Mouse (Mus musculus): Measurements from ENCODE around the gene Cbln3.

The Cbln3 gene

DNA sequence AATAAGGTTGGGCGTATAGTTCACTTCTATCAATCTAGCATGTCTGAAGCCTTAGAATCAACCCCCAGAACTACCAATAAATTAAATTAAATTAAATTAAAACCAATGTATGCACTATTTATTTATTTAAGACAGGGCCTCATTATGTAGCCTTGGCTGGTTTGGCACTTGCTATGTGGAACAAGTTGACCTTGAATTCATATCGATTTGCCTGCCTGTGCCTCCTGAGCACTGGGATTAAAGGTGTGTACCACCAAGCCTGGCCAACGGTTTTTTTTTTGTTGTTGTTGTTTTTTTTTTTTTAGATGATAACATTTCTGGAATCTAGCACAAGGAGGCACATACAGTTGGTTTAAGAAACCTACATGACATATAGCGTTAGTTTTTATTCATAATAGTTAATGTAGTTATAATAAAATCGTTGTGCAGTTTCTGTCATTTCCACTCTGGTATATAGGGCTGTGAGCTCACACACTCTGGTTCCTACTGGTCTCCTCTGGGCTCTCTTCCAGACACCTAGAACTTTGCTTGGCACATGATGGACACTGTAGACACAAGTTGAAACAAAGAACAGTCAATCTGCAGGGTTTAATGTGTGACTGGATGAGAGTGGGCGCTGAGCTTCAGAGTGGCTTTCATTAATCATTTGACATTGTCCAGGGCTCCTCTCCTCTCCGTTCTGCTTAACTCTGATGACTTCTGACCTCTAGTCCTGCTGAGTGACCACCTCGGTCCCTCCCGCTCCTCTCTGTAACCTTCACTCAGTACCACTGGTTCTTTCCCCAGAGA is 38.5 kb downstream of the Cbln3 start:
- no peak for DNase-seq (ENCODE audit: extremely low spot score)

DNA sequence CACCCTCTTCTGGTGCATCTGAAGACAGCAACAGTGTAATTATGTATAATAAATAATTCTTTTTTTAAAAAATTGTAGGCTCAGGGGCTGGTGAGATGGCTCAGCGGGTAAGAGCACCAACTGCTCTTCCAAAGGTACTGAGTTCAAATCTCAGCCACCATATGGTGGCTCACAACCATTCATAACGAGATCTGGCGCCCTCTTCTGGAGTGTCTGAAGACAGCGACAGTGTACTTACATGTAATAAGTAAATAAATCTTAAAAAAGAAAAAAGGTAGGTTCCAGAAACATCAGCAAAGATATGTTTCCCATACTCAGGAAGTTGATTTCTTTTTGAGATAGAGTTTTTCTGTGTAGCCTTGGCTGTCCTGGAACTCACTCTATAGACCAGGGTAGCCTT is 41.4 kb downstream of the Cbln3 start:
- DNase-seq (ENCODE audit: extremely low spot score), result no peak

DNA sequence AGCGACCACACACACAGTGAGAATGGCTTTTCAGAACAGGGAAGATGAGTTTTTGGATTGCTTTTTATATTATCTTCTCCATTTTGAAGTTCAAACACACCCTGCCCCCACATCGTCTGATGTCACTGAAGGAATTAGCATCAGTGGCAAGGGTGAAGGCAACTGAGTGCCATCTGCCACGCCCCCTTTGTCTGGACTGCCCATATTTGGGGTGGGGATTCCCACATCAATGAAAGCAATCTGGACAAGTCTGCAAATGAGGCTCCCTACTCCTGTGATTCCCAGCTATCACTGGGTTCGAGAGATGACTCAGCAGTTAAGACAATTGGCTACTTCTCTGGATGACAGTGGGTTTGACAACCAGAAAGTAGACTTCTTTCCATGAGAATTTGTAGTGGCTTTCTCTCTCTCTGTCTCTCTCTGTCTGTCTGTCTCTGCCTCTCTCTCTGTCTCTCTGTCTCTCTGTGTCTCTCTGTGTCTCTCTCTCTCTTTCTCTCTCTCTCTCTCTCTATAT is 43.3 kb downstream of the Cbln3 start:
- DNase-seq (ENCODE audit: extremely low spot score), result no peak

DNA sequence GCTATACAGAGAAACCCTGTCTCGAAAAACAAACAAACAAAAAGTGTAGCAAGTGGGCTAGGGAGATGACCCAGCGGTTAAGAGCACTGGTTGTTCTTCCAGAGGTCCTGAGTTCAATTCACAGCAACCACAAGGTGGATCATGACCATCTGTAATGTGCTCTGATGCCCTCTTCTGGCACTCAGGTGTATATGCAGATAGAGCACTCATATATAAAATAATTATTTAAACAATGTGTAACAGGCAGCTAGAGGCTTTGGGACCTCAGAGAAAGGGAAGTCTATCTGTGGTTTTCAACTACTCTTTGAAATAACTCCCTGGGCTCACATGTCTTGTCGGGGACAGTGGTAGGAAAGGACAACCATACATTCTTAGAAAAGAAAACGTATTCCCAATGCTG is 45.5 kb downstream of the Cbln3 start:
- no peak for DNase-seq (ENCODE audit: extremely low spot score)

DNA sequence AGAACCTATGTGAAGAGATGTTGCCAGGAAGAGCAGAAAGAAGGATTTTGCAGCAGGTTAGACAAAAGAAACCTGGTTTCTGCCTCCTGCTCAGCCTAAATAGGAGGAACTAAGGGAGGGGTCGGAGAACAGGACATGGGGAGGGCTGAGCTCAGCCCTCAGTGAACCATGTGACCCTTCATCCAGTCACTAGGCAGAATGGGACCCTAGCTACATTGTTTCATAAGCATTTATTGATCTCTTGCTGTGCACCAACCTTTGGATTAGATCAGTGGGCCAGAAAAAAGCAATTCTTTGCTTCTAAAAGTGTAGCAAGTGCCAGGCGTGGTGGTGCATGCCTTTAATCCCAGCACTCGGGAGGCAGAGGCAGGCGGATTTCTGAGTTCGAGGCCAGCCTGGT is 45.9 kb downstream of the Cbln3 start:
- no peak for DNase-seq (ENCODE audit: extremely low spot score)

DNA sequence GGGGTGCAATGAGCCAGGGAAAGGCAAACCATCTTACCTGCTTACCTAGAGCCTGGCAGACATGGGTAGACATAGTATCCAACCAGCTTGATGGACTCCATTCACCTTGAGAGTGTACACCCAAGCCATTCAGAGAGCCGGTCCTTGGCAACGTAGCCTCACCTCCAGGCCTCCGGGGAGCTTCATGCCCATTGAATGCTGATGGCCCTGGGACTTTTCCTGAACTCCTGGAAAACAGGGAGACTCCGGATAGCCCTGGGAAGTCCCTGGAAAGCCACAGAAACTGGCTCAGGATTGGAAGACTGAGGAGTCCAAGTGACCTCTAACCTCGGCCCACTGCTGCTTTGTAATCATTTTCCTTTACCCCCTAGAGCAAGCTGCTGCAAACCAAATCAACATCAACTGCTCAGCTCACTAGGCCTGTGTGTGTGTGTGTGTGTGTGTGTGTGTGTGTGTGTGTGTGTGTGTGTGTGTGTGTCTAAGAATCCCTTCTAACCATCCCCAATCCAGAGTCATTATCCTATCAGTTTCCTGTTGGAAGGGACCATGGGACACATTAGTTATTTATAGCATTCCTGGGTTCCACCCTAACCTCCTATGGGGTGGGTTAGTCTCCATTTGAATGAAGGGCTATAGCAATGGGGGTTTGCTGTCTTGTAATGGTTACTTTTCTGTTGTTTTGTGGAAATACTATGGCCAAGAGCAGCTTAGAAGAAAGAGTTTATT is 49.2 kb downstream of the Cbln3 start:
- DNase-seq (ENCODE audit: extremely low spot score), result no peak

DNA sequence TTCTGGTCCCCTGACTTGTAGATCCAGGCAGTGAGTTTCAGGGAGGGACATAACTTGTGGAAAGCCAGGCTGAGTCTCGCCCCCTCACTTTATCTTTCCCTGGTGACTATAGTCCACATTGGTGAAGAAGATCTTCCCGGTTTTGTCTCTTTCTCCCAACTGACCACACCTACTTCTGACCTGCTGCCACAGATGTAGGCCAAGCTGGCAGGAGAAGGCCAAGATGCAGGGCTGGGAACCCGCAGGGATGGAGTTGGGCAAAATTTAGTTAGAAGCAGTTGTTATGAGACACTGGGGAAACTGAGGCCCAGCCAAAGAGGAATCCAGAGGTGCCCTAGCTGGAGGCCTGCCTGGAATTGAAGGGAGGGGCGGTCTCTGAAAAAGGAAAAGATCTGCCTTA is 51.1 kb downstream of the Cbln3 start:
- DNase-seq (ENCODE audit: extremely low spot score), result no peak

DNA sequence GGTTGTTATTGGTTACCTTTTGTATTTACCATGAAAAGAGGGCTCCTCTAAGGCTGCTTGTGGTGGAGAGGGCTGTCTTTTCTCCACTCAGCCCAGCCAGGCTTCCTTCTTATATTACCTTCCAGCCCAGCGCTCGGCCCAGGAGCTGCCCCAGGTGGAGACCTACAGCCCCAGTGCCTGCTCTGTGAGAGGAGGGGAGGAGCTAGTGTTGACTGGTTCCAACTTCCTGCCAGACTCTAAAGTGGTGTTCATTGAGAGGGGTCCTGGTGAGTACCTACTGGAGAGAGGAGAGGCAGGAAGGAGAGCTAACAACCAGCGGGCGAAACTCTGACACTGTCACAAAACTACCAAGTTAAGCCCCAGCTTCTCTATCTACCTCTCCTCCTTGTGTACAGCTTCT is 53.9 kb downstream of the Cbln3 start:
- DNase-seq (ENCODE audit: extremely low spot score), result no peak

DNA sequence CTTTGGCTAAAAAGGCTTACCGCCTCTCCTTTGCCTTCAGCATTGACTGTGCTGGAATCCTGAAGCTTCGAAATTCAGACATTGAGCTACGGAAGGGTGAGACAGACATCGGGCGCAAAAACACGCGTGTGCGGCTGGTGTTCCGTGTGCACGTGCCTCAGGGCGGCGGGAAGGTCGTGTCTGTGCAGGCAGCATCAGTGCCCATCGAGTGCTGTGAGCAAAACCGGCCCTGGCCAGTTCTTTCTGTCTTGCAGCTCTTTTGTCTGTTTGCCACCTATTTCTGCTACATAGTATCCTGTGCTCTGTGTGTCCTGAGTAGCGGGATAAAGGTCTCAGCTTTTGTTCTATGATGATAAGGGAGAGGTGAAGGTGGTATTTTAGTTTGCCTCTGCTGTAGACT is 54.3 kb downstream of the Cbln3 start:
- no peak for DNase-seq (ENCODE audit: extremely low spot score)

Measured in embryo, embryonic 9.5 days (tissue).